Mouse (Mus musculus) inflammation-experienced regulatory T-cells, adult 16 weeks (primary cell): ENCODE data around the gene Pdlim5. TPM values are rescaled to one million over a fixed set of nuclear protein-coding genes. Genes with fewer than 3 reads are reported as not detected.

ENCODE experiments used
- polyA plus RNA-seq: library from polyadenylated mRNA; unstranded; fragments of 100-300 nt; shearing (Covaris generic); gene quantifications from one replicate; pipeline ENCODE4 v1.2.1, GENCODE M21; 2017

Gene Pdlim5
- polyA plus RNA-seq: 43.0 TPM

GRCm38 (mm10) chr3:142395520-142396193 lies at the start of gene Pdlim5:
TSS of gene Pdlim5 (minus strand) at chr3:142395696.

Other genes with a start within 250 kb of the Pdlim5 start
- gene Bmpr1b, start 226.3 kb downstream of the Pdlim5 start, polyA plus RNA-seq: not detected
- gene Gbp5, start 98.3 kb upstream of the Pdlim5 start, polyA plus RNA-seq: 61.2 TPM
- gene Gbp7, start 134.6 kb upstream of the Pdlim5 start, polyA plus RNA-seq: 256 TPM
- 148 TPM for gene Gbp3, start 164.3 kb upstream of the Pdlim5 start, polyA plus RNA-seq
- gene Gbp2b, start 199.2 kb upstream of the Pdlim5 start, polyA plus RNA-seq: 34.0 TPM
- gene Gbp2, start 224.9 kb upstream of the Pdlim5 start, polyA plus RNA-seq: 140 TPM